Mouse (Mus musculus): Measurements from ENCODE around the gene Atp5f1.
"Not testable (repeated sequence)": the region's sequence is repeated elsewhere in the genome, so short reads cannot be mapped to it uniquely, and the experiment has no call there.

Gene Atp5f1

DNA sequence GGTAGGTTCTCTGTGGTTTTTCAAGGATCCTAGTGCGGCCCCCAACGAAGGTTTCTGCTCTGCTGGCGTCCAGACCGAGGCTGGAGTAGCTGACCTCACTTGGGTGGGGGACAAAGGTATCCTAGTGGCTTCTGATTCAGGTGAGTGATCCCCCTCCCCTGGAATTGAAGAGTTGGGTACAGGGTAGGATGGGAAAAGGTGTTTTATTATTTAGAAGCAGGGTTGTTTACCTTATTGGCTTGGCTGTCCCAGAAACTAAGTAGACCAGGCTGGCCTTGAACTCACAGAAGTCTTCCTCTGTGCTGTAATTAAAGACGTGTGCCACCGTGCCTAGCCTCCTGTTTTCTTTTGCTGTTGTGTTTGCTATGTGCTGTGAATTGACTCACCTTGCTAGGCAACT is at the start of gene Atp5f1:
Atp5f1 (minus strand) TSS at position 101 of the 400 bp plus-strand sequence.
- no peak for DNase-seq (ENCODE audit: low spot score in 2 of 2)

DNA sequence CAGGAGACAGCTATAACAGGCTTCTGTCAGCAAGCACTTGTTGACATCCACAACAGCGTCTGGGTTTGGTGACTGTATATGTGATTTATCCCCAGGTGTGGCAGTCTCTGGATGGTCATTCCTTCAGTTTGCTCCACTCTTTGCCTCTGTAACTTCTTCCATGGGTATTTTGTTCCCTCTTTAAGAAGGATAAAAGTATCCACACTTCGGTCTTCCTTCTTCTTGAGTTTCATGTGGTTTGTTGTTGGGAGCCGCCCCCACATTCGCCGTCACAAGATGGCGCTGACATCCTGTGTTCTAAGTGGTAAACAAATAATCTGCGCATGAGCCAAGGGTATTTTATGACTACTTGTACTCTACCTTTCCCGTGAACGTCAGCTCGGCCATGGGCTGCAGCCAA is 43.5 kb upstream of the Atp5f1 start:
- DNase-seq (ENCODE audit: low spot score in 2 of 2) = not testable (repeated sequence)

DNA sequence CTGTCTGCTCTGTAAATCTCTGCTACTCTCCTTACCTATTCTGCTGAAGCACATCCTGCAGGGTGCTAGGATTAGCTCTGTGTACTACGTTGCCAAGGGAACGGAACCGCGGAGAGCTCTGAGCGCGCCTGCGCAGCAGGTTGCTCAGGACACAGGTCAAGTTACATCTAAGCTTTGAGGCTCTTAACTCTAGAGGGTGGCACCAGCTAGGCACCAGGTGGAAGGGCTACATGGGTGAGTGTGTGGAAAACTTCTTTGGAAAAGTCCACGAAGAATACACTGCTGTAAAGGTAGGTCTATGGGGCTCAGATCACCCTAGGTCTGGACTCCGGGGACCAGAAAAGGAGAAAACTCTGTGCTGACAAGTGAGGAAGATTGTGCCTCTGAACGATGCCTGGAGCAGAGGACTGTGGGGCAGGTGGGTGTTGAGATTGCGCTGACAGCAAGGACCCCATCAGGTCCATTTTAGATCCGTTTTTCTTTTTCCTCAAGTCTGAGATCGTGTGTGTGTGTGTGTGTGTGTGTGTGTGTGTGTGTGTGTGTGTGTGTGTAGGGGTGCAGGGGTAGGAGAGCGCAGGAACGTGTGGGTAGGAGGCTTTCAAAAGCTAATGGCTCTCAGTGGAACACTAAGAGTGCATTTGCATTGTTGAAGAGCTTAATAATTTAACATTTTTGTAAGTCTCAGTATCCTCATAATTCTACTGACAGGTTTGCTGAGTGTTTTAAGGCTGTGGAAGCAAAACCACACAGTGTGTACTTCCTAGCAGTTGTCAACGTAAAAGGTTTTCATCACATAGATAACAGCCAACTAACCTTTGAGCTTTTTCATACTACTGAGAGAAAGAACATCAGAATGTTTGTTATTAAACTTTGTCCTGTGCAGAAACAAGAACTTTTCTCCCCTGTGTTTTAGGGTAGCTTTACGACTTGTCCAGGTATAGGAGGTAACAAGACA is 41.8 kb upstream of the Atp5f1 start:
- DNase-seq (ENCODE audit: low spot score in 2 of 2) = peak; percentile 25 to 41

DNA sequence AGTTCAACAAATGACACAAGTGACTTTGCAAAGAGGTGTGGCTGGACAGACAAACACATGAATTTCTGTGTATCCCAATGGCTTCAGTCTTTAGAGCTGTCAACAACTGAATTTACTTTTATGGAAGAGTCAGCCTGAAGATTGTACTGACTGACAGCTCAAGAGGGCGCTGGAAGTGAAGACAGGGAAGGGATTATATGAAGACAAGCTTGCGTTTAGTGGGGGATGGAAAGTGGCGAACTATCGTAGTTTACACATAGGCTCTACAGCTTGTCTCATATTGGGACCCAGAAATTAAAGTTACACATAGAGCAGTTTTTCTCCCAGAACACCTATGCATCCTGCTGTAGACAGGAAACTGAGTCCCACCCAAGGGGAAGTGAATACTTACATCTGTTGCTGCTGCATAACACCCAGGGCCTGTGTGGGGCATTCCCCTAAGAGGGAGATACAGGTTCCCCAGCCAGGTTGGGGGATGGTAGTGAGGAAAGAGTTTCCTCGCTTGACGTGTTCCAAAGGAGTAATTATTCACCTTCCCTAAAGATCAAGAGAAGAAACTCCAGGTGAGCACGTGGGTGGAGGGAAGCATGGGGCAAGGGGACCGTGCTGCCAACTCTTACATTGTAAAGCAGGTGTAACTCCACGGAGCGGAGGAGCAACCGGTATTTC is 40.9 kb upstream of the Atp5f1 start:
- no peak for DNase-seq (ENCODE audit: low spot score in 2 of 2)

DNA sequence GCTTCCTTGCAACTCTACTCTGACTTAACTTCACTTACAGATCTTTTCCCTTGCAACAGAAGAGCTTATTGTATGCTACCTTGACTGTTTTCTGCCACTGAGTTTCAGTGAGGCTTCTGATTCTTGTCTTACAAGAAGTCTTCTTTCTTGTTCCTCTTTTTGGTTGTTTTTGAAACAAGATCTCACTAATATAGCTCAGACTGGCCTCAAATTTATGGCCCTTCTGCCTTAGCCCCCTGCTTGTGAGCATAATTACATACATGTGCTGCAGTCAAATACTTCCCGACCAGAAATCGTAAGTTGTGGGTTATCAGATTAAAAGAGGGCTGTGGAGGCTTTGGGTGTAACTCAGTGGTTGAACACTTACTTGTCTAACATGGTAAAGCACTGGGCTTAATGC is 34.8 kb upstream of the Atp5f1 start:
- DNase-seq (ENCODE audit: low spot score in 2 of 2) = no peak

DNA sequence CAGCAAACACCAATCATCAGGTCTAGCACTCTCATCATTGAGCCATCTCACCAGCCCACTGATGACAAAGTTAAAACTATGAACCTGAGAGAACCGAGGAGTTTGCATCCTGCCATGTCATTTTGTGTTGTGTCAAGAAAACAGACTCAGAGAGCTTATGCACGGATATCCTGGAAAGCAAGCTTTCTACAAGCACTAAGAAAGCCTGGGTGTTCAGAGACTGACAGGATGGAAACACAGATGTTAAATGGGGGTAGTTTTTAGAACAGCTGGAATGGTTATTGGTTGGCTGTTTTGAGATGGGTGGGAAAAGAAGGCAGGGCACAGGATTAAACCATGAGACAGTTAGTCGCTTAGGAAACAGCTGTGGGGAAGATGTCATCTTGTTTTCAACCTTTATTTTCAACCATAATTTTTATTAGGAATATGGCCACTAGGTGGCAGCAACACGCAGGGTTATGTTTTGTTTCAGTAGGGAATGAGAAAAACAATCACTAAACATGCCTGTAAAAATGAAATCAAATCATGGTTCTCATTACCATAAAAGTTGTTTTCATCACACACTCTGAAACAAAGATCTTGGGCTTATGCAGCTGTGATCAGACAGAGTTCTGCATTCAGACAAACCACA is 31.9 kb upstream of the Atp5f1 start:
- DNase-seq (ENCODE audit: low spot score in 2 of 2) = peak; percentile 16 to 57

DNA sequence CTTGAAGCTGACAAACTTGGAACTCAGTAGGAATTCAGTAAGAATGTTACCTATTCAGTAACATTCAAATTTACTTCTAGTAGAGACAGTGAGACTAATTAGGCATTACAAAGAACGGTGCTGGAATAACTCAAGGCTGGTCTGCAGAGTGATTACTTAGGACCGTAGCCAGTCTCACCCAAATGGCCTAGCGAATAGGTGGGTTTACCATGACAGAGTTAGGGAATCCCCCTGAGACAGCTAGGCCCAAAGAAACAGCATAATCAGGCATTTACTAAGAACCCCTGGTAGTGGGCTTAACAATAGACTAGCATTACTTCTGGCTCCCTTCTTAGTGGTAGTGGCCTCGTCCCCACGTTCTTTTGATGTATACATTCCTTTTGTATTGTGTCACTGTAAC is 29.7 kb upstream of the Atp5f1 start:
- DNase-seq (ENCODE audit: low spot score in 2 of 2) = not testable (repeated sequence)

DNA sequence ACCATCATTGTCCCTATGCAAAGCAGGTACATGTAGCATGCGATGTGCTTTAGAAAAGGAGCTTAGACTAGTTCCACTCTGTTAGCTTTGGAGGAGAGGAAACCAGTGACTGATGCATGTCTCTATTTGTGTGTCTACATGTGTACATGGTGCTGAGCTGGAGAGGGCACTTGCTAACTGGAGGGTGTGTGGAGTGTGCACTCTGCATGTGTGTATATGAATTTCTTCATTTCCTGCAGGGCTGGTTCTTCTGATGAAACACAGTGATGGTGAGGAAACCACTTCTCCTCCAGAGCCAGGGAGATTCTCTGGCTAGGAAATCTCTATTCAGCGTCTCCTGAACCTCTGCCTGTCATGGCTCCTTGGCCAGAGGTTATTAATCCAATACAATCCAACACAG is 14.3 kb upstream of the Atp5f1 start:
- DNase-seq (ENCODE audit: low spot score in 2 of 2) = no peak

DNA sequence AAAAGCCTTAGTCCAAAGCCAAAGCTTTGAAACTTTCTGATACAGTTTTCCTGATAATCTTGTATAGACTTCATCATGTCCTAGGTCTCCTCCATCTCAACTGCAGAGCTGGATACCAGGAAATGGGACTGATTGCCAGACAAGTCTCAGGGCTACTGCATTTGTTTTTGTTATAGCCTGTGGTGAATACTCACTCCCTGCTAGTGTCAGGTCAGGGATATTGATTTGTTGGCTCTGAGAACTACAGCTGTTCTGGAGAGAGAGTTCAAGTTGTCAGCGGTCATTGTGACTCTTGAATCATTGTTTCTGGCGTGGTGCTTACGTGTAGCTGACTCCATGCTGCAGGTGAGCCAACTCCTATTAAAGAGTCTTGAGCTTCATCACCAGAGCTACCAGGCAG is 13.5 kb upstream of the Atp5f1 start, which contains the start of gene Ovgp1:
Ovgp1 (plus strand) TSS at position 301 of the 400 bp plus-strand sequence.
- DNase-seq (ENCODE audit: low spot score in 2 of 2) = no peak

DNA sequence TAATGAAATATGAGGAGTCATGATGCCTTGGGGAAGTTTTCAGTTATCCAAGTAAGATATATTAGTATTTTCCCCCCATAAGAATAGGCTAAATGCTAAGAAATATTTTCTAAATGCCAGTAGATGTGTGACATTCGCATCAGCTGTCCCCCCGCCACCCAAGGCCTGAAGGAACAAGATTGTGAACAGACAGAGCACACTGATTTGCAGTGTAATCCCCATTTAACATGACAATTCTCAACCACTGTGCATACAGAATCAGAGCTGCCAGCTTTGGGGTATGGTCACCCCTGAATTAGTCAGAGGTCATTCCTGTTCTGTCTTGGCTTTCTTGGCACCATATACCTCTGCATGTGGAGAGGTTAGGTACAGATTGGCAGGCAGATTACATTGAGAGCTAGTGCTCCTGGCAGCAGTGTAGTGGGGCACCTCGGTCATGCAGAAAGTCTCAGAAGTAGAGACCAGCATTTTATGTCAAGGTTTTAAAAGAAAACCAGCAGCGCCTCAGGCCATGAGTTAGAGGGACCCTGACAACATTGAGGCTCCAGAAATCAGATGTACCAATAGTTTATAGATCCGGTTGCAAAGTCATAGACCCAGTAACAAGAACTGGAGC is 12.0 kb upstream of the Atp5f1 start:
- DNase-seq (ENCODE audit: low spot score in 2 of 2) = no peak

DNA sequence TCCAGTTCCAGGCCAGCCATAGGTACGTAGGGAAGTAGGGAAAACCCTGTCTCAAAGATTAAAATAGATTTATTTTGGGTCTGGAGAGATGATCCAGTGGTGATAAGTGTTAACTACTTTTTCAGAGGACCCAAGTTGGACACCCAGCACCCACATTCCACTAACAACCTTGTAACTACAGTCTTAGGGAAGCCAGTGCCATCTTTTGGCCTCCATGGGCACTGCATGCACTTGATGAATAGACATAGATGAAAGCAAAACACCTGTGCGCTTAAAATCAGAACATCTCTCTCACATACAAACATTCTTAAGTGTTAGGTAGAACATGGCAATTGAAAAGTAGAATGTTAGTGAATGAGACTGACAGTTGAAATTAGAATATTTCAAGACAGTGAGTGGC is 801 bp upstream of the Atp5f1 start:
- no peak for DNase-seq (ENCODE audit: low spot score in 2 of 2)

DNA sequence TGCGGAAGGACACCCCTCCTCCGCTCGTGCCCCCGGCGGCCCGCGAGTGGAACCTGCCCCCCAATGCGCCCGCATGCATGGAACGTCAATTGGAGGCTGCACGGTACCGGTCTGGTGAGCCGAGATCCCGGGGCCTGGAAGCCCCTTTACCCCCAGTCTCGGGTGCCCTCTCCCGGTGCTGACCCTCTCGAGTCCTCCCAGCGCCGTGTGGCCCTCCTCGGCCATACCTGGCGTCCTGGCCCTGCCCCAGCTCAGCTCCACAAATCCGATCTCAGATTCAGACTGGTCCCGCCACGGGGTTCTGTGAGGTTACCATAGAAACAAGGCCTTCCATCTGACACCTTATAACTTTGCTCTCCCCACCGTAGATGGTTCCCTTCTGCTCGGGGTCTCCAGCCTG is 314 bp downstream of the Atp5f1 start:
- peak in 1 of 2 experiments; percentile 23 for DNase-seq (ENCODE audit: low spot score in 2 of 2)

DNA sequence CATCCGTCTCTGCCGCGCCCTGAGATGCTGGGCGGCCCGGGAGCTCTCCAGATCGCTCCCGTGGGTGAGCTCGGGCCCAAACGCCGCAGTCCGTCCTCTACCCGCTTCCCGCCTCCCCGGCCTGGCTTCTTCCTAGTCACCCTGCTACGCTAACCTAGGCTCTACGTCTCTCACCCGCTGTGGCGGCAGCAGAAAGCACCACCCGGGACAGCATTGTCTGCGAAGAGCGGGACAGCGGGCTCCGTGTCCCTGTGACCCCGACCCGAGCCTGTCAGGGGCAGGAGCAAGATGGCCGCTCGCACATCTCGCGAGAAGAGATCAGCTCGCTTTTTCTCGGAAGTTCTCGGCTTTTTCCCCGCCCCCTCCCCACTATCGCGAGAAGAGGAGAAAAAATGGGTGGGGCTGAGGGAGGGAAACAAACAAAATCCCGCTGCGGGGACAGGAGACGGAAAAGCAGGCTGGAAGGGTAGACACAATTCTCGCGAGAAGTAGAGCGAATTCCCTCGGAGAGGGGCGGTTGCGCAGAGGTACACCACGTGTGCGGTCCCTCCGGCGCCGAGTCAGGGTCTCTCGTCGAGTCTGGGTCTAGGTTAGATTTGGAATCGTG is 822 bp downstream of the Atp5f1 start, which contains the start of gene Wdr77:
Wdr77 (plus strand) TSS at position 396 of the 607 bp plus-strand sequence.
- DNase-seq (ENCODE audit: low spot score in 2 of 2) = peak; percentile 90 to 95

DNA sequence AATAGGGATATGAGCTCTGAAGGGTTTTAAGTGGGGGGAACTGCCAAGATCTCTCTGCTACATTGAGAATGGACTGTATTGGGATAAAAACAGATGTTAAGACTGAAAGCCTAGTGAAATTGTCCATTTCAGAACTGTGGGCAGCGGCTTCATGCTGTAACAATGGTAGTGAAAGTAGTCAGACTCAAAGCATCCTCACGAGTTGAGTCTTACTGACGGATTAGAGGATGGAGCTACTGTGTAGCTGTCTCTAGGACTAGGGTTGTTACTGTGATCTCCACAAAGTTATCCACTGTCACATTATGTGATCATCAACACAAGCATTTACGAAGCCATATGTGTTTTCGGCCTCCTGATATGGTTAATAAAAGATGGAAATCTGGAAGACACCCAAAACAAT is 1.7 kb downstream of the Atp5f1 start:
- DNase-seq (ENCODE audit: low spot score in 2 of 2) = no peak

DNA sequence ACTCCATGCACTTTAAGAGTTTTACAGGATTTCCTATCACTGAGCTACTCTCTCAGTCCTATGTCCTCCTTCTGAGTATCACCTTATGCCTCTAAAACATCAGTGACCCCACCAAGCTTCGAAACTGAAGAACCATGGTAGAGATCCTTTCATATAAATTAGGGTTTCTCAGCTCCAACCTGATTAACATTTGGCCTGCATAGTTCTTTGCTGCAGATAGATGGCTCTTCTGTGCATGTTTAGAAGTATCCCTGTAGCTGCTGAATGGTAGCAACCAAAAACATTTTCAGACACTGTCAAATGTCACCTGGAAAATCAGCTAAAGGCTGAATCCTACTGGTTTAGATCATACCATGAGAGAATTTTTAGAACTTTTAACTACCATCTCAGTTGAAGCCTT is 2.7 kb downstream of the Atp5f1 start:
- no peak for DNase-seq (ENCODE audit: low spot score in 2 of 2)

DNA sequence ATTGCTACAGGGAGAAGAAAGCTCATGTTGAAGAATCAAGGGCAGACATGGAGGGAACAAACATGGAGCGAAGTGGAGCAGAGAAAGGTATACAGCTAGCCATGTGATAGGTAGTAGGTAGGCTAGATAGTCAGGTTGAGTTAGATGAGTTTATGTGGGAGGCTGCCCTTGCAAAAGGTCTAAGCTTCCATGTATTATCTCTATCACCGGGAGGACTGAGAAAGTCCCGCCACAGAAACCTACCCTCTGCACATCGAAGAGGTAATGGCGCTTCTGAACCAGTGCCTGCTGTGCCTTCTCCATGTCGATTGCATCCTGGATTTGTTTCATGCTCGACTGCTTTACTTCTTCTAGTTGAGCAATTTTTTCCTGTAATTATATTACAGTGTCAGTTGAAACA is 8.6 kb downstream of the Atp5f1 start:
- no peak for DNase-seq (ENCODE audit: low spot score in 2 of 2)

DNA sequence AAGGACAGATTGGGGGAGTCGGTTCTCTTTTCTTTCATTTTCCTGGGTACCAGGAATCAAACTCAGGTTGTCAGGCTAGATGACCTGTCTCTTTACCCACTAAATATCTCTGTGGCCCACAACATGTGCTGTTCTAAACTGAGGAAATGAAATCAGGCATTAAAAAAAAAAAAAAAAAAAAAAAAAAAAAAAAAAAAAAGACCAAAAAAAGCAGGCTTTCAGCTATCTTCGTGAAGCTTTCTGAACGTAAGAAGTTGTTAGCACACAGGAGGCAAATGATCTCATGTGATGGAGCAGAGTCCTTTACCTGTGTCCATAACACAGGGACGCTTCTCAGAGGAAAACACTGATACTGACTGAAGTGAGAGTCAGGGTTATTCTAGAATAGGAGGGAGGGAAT is 23.8 kb downstream of the Atp5f1 start:
- no peak for DNase-seq (ENCODE audit: low spot score in 2 of 2)

DNA sequence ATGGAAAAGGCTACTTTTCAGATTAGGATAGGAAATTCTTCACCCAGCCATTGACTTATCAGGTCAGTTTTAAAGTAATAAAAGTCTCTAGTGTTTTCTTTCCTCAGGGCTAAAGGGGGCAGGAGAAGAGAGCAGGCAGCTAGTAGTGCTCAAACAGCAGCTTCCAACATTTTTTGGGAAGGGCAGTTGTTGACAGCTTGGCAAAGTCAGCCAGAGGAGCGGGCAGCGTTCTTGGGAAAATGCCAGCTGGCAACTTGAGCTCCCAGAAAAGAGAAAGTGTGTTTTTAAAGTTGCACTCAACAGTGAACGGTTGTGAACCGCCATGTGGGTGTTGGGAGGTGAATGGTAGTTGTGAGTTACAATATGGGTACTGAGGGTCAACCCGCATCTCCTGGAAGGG is 24.9 kb downstream of the Atp5f1 start:
- DNase-seq (ENCODE audit: low spot score in 2 of 2) = no peak

DNA sequence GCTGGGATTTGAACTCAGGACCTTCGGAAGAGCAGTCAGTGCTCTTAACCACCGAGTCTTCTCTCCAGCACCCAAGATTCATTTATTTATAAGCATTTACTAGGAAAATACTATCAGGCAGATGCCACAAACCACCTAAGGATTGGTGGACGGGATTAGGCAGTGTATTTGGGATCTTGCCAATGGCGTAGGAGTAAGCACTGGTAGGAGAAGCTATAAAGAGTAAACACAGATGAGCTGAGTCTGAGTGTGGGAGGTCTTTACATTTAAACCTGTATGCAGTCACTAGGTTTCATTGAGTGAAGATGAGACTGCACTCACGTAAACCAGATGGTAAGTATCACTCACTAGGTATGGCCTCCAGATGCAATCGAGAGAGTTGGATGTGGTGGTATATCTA is 26.0 kb downstream of the Atp5f1 start:
- DNase-seq (ENCODE audit: low spot score in 2 of 2) = peak in 1 of 2 experiments; percentile 39

DNA sequence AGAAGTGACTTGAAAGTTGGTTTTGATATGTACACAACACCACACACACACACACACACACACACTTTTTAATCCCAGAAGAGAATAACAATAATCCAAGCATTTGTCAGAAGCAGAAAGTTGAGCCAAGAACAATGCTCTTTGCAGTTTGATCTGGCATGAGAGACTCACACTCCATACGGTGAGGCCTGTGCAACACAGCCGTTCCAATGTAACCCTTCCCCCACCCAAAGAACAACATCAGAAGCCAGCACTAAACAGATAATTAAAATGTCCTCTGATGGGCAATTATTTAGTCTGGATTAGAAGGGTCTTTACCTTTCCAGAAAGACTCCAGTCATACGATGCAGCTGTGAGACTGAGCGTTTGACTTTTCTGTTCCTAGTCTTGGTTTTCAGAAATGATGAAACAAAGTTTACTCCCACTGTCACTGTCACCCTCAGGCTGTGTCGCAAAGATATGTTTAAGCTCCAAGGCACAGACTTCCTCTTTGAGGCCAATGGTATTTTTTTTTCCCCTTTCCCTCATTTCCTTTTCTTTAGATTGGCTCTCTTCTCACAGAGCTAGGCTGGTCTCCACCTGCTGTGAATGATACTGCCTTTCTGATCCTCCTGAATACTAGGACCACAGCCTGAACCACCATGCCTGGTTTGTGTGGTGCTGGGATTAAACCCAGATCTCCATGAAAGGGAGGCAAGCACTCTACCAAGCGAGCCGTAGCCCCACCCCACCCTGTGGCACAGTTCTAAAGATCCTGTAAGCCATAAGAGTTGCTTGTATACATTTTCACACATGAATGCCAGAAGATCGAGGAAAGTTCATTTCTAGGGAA is 27.4 kb downstream of the Atp5f1 start, which contains the start of gene I830077J02Rik:
I830077J02Rik (minus strand) TSS at position 425 of the 832 bp plus-strand sequence.
- DNase-seq (ENCODE audit: low spot score in 2 of 2) = no peak

Data from left cerebral cortex, adult 9 months (tissue).